Mouse (Mus musculus): ENCODE measurements around the gene Pcnx3.

Gene Pcnx3

GRCm38 (mm10) chr19:5688200-5689087 is at the start of gene Pcnx3, which contains the start of gene Map3k11:
Gene Pcnx3 (minus strand): TSS chr19:5688908.
Gene Map3k11 (plus strand): TSS chr19:5688742.
- peak; percentile 97 for DNase-seq (ENCODE audit: low spot score in 2 of 2)

GRCm38 (mm10) chr19:5734325-5734724 is 45.6 kb upstream of the Pcnx3 start:
- no peak for DNase-seq (ENCODE audit: low spot score in 2 of 2)

GRCm38 (mm10) chr19:5731264-5731978 is 42.7 kb upstream of the Pcnx3 start:
- DNase-seq (ENCODE audit: low spot score in 2 of 2), result peak; percentile 86 to 93

GRCm38 (mm10) chr19:5730314-5731186 is 41.8 kb upstream of the Pcnx3 start:
- DNase-seq (ENCODE audit: low spot score in 2 of 2), result no peak

GRCm38 (mm10) chr19:5729444-5729815 is 40.7 kb upstream of the Pcnx3 start, which contains the start of gene Fam89b:
Gene Fam89b (minus strand): TSS chr19:5729653.
- peak; percentile 86 to 92 for DNase-seq (ENCODE audit: low spot score in 2 of 2)

- DNase-seq (ENCODE audit: low spot score in 2 of 2), result peak in 1 of 2 experiments; percentile 52
Observed at GRCm38 (mm10) chr19:5728631-5729443, 40.1 kb upstream of the Pcnx3 start.

GRCm38 (mm10) chr19:5727701-5728100 is 39.0 kb upstream of the Pcnx3 start:
- peak; percentile 80 to 91 for DNase-seq (ENCODE audit: low spot score in 2 of 2)

- no peak for DNase-seq (ENCODE audit: low spot score in 2 of 2)
Observed at GRCm38 (mm10) chr19:5726961-5727578, 38.4 kb upstream of the Pcnx3 start.

GRCm38 (mm10) chr19:5725767-5726515 is 37.2 kb upstream of the Pcnx3 start, which contains the start of gene Ehbp1l1:
Gene Ehbp1l1 (minus strand): TSS chr19:5726317.
- DNase-seq (ENCODE audit: low spot score in 2 of 2), result peak; percentile 71 to 81

GRCm38 (mm10) chr19:5725029-5725707 is 36.5 kb upstream of the Pcnx3 start:
- no peak for DNase-seq (ENCODE audit: low spot score in 2 of 2)

GRCm38 (mm10) chr19:5724549-5724941 is 35.8 kb upstream of the Pcnx3 start:
- peak in 1 of 2 experiments; percentile 60 for DNase-seq (ENCODE audit: low spot score in 2 of 2)

GRCm38 (mm10) chr19:5723934-5724548 is 35.3 kb upstream of the Pcnx3 start:
- DNase-seq (ENCODE audit: low spot score in 2 of 2), result no peak

- no peak for DNase-seq (ENCODE audit: low spot score in 2 of 2)
Observed at GRCm38 (mm10) chr19:5722848-5723425, 34.2 kb upstream of the Pcnx3 start.

- no peak for DNase-seq (ENCODE audit: low spot score in 2 of 2)
Observed at GRCm38 (mm10) chr19:5721233-5721632, 32.5 kb upstream of the Pcnx3 start.

GRCm38 (mm10) chr19:5716955-5717354 is 28.2 kb upstream of the Pcnx3 start:
- no peak for DNase-seq (ENCODE audit: low spot score in 2 of 2)

GRCm38 (mm10) chr19:5715793-5716688 is 27.3 kb upstream of the Pcnx3 start:
- DNase-seq (ENCODE audit: low spot score in 2 of 2), result no peak

GRCm38 (mm10) chr19:5713730-5714129 is 25.0 kb upstream of the Pcnx3 start:
- peak; percentile 63 to 73 for DNase-seq (ENCODE audit: low spot score in 2 of 2)
